In the genomic region with DNA sequence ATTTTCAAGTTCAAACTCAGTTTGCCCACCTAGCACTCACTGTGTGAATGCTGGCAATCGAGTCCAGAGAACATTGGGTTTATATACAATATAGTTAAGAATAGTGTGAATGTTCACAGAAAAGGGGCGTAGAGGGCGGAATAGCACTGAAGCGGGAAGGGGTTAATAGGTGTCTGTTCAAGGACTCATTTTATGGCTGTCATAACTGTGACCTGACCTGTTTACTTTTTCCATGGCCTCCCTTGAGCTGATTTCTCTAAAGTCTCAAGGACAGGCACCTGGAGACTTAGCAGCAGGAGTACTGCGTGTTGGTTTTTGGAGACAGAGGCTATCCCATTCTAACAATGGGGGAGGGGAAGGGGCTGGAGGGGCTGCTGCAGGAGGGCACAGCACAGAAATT, we compare ENCODE assay signal across 31 mouse cellular contexts. TPM values are rescaled to one million over a fixed set of nuclear protein-coding genes. Genes with fewer than 3 reads are reported as not detected.
"Had no signal": no experiment of that assay in that cellular context is flagged by ENCODE, and none has a peak within 500 bp of the region (broad histone marks: within the 10 kb centered on the region; RNA-seq: fewer than 3 reads in every experiment).

No protein-coding gene starts in this region.

- H3K4me1 ChIP-seq: embryonic facial prominence, embryonic 10.5 days; embryonic facial prominence, embryonic 12.5 days; embryonic facial prominence, embryonic 13.5 days; embryonic facial prominence, embryonic 15.5 days; forebrain, embryonic 10.5 days; forebrain, embryonic 12.5 days; forebrain, embryonic 13.5 days; forebrain, embryonic 15.5 days had no signal

- H3K27me3 ChIP-seq: embryonic facial prominence, embryonic 12.5 days; embryonic facial prominence, embryonic 13.5 days; embryonic facial prominence, embryonic 15.5 days; forebrain, embryonic 12.5 days; forebrain, embryonic 13.5 days; forebrain, embryonic 15.5 days had no signal

- H3K9ac ChIP-seq: embryonic facial prominence, embryonic 12.5 days; embryonic facial prominence, embryonic 13.5 days; embryonic facial prominence, embryonic 15.5 days; forebrain, embryonic 12.5 days; forebrain, embryonic 13.5 days; forebrain, embryonic 15.5 days; forebrain, postnatal 0 days had no signal

- H3K4me2 ChIP-seq: embryonic facial prominence, embryonic 12.5 days; embryonic facial prominence, embryonic 13.5 days; embryonic facial prominence, embryonic 15.5 days; forebrain, embryonic 12.5 days; forebrain, embryonic 13.5 days; forebrain, embryonic 15.5 days had no signal

- H3K4me3 ChIP-seq: embryonic facial prominence, embryonic 10.5 days; embryonic facial prominence, embryonic 12.5 days; embryonic facial prominence, embryonic 13.5 days; embryonic facial prominence, embryonic 15.5 days; erythroblast, embryonic 14.5 days; forebrain, embryonic 10.5 days; forebrain, embryonic 12.5 days; forebrain, embryonic 13.5 days; forebrain, embryonic 15.5 days; gastrocnemius, adult 2 months; heart, adult 2 months had no signal

- H3K9me3 ChIP-seq: embryonic facial prominence, embryonic 10.5 days; embryonic facial prominence, embryonic 12.5 days; embryonic facial prominence, embryonic 13.5 days; embryonic facial prominence, embryonic 15.5 days; forebrain, embryonic 10.5 days; forebrain, embryonic 12.5 days; forebrain, embryonic 13.5 days; forebrain, embryonic 15.5 days had no signal

- ATAC-seq: forebrain, embryonic 13.5 days; forebrain, embryonic 14.5 days; forebrain, embryonic 15.5 days; forebrain, embryonic 16.5 days; forebrain, postnatal 0 days had no signal

- H3K27ac ChIP-seq: embryonic facial prominence, embryonic 10.5 days; embryonic facial prominence, embryonic 12.5 days; embryonic facial prominence, embryonic 13.5 days; embryonic facial prominence, embryonic 15.5 days; forebrain, embryonic 10.5 days; forebrain, embryonic 12.5 days; forebrain, embryonic 13.5 days; forebrain, embryonic 15.5 days; gastrocnemius, adult 2 months; heart, adult 2 months had no signal

- DNase-seq: cerebellum, adult 8-10 months; cerebellum, adult 9-10 months; cerebellum, adult 9-11 months; cerebellum, postnatal 10 days; cerebellum, postnatal 14 days; cerebellum, postnatal 25 days; cerebellum, postnatal 36 days; embryo, embryonic 11 days; forebrain, postnatal 0 days; gastrocnemius, adult 2 months; gastrocnemius, postnatal 10 days; gastrocnemius, postnatal 14 days; gastrocnemius, postnatal 25 days; gastrocnemius, postnatal 36 days; heart, adult 11 months; heart, adult 18-20 months; heart, adult 2 months had no signal

RNA-seq across cellular contexts. Expression of a gene that starts 26.9 kb away (rescaled TPM):
- total RNA-seq: common myeloid progenitor, adult 5-6 weeks; granulocyte monocyte progenitor cell, adult 5-6 weeks; heart, adult 18-20 months had no signal
- polyA plus RNA-seq: embryonic facial prominence, embryonic 11.5 days; embryonic facial prominence, embryonic 15.5 days had no signal

RNA-seq across cellular contexts. Expression of a gene that starts 57.5 kb away (rescaled TPM):
- polyA plus RNA-seq: erythroblast, embryonic 14.5 days had no signal
